Mouse (Mus musculus): Measurements from ENCODE around the gene Tst.

- TF ChIP-seq CTCF (IDR thresholded peaks at IDR 0.05; ENCODE audit: low read depth, low read length): no peak
- no peak for TF ChIP-seq TAL1 (conservative IDR thresholded peaks at IDR 0.05; ENCODE audit: low read depth, low read length)
Measured at GRCm38 (mm10) chr15:78451201-78451600, 45.5 kb upstream of the Tst start.

Data from G1E (cell line).